Mouse (Mus musculus): ENCODE measurements around the gene Lpin3.

DNA sequence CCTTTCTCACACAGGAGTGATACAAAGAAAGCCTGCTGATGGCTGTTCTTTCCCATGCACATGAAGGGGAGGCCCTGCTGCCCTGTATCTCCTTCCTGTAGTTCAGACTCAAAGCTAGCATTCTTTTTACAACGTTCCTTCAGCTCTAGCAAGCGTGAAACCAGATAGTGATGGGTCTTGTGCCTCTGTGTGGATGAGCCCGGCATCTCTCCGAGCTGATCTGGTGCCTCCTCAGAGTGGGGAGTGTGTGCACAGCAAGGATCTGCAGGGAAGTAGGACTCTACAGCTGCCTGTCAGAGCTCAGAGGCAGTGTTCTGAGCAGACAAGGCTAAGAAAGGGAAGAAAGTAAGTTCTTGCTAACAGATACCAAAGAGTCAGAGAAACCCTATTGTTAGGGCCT lies 71.1 kb downstream of the Lpin3 start:
- TF ChIP-seq POLR2A (IDR thresholded peaks at IDR 0.05; ENCODE audit: low read depth, low read length), result no peak
- TF ChIP-seq CTCF (IDR thresholded peaks at IDR 0.05; ENCODE audit: extremely low read depth, insufficient read depth, insufficient read length, insufficient replicate concordance), result no peak

All from spleen, adult 2 months (tissue).